Mouse (Mus musculus) right cerebral cortex, postnatal 36 days (tissue): ENCODE measurements at regions not wholly inside any gene's neighbourhood (a gene's known extent, or its start where the extent isn't known, plus 50 kb on each side); places are given as distances from the start of the nearest gene placed in this dataset.
A peak's percentile ranks its signal among the peaks of the same experiment; 100 is the strongest.

Source experiments
- DNase-seq, 2 experiments: peaks; one replicate each; pipeline ENCODE4 v3.0.0; 2022; ENCODE audit warnings: low spot score in 2 of 2, mixed read lengths in 1 of 2

GRCm38 (mm10) chr1:48276206-48276605 is 1383.6 kb upstream of the Slc39a10 start:
- peak; percentile 2 to 3 for DNase-seq

- DNase-seq: no peak
Measured at GRCm38 (mm10) chr1:48275666-48276065, 1383.0 kb upstream of the Slc39a10 start.
